Mouse (Mus musculus): Measurements from ENCODE around the gene Rps12-ps3. TPM values are rescaled to one million over a fixed set of nuclear protein-coding genes. Genes with fewer than 3 reads are reported as not detected.

Gene Rps12-ps3
- polyA plus RNA-seq, 1 experiment, result 40.0 TPM

DNA sequence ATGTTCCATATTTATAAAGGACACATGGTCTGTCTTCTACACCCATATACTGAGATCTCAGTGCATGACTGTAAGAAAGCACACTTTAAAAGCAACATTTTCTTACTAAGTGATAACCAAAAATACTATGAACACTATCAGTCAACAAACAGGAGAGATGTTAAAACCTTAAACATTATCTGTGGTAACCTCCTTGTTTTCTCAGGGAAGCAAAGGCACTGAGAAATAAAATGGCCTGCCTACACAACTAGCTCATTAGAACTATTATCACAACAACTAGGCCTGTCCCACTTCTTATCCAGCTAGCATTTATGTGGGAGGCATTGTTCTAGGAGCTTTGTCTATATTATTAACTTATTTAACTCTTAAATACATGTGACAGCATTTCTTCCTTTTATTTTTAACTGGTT lies 8.7 kb downstream of the Rps12-ps3 start:
- H3K36me3 ChIP-seq (replicated peaks; ENCODE audit: low read length), result peaks cover 21% of the 10 kb centered on the region

DNA sequence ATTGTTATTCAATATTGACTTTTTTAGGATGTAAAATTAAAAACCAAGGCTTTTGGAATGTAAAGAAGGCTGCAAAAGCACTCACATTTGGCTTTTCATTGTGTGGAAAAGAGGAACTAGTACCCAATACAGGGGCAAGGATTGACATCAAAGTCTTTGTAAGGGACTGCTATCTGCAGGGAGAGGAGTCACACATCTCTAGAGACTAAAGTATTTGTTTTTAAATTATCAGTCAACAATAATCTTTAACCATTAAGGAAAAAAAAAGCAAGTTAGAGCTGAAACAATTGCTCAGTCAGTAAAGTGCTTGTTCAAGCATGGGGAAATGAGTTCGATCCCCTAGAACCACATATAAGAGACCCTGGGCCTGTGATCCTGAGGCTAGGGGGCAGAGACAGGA lies 14.6 kb downstream of the Rps12-ps3 start:
- Histone ChIP-seq H3K27me3 (replicated peaks) (no peaks in the 10 kb centered on the region), H3K36me3 (replicated peaks; ENCODE audit: low read length) (peaks cover 14% of the 10 kb centered on the region), H3K9me3 (no peaks in the 10 kb centered on the region), H3K4me3 (replicated peaks) (no peak overlapping the region), H3K4me1 (peaks cover 60% of the 10 kb centered on the region)
- no peak for TF ChIP-seq GATA1 (IDR thresholded peaks at IDR 0.05; ENCODE audit: borderline replicate concordance, low read length)
- TF ChIP-seq FLI1 (IDR thresholded peaks at IDR 0.05; ENCODE audit: low read length), result no peak

More for the DNA sequence above, 8.7 kb downstream of the Rps12-ps3 start:
- H3K4me1 ChIP-seq, result peaks cover 43% of the 10 kb centered on the region; the same call in 1 of the 2 replicates
- no peaks in the 10 kb centered on the region for H3K9me3 ChIP-seq
- H3K27me3 ChIP-seq (replicated peaks), result no peaks in the 10 kb centered on the region
- no peak for TF ChIP-seq GATA1 (IDR thresholded peaks at IDR 0.05; ENCODE audit: borderline replicate concordance, low read length)
- TF ChIP-seq FLI1 (IDR thresholded peaks at IDR 0.05; ENCODE audit: low read length), result no peak
- no peak overlapping the region for H3K4me3 ChIP-seq (replicated peaks)

DNA sequence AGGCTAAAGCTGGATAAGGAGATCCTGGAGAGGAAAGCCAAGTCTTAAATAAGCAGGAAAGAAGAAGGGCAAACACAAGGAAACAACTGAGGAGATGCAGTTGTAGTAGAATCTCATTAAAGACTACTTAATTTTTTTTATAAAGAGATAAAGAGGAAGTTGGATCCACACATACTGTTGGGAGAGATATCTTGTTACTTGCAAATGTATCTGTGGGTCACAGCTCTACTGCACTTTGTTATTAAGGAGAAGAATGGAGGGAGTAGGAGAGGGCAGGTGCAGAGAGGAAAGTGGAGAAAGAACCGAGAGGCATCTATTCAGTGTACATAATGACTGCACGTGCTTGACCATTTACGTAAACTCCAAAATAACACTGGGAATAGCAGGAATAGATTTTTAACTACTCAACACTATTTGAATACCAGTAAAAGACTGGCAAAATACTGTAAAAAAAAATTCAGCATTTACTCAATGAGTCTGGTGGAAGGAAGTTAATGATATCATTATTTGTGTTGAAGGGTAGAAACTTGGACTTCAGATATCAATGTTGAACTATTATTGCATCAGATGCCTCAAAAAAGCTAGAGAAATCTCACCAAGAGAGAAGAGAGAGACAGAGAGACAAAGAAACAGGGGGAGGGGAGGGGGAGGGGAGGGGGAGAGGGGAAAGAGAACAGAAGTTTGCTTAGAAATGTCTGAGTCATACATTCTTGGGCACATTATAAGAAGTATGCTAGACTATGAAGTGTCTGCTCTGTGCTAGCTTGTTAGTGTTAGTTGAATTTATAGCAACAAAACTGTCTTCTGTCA lies 16.0 kb downstream of the Rps12-ps3 start:
- peaks cover 59% of the 10 kb centered on the region for H3K4me1 ChIP-seq
- H3K9me3 ChIP-seq, result no peaks in the 10 kb centered on the region
- TF ChIP-seq FLI1 (IDR thresholded peaks at IDR 0.05; ENCODE audit: low read length), result no peak
- peaks cover 13% of the 10 kb centered on the region for H3K36me3 ChIP-seq (replicated peaks; ENCODE audit: low read length)
- H3K4me3 ChIP-seq (replicated peaks), result no peak overlapping the region
- H3K27me3 ChIP-seq (replicated peaks), result no peaks in the 10 kb centered on the region

DNA sequence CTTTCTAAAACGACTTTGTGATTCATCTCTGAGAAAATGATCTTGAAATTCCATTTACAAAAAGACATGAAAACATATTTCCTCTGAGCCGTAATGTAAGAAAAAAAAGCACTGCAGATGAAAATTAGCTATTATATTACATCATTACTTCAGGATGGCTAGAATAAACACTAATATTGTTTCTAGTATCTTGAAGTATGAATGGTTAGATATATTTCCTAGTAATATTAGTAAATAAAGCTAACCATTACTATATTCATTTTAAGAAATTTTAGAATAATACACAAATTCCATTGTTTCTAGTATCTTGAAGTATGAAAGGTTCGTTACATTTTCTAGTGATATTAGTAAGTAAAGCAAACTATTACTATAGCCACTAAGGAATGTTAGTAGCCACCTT lies 17.8 kb downstream of the Rps12-ps3 start:
- no peak overlapping the region for H3K4me3 ChIP-seq (replicated peaks)
- no peak for TF ChIP-seq FLI1 (IDR thresholded peaks at IDR 0.05; ENCODE audit: low read length)
- no peak for TF ChIP-seq GATA1 (IDR thresholded peaks at IDR 0.05; ENCODE audit: borderline replicate concordance, low read length)
- H3K36me3 ChIP-seq (replicated peaks; ENCODE audit: low read length), result peaks cover 10% of the 10 kb centered on the region
- H3K9me3 ChIP-seq, result no peaks in the 10 kb centered on the region
- no peaks in the 10 kb centered on the region for H3K27me3 ChIP-seq (replicated peaks)
- H3K4me1 ChIP-seq, result peaks cover 69% of the 10 kb centered on the region

DNA sequence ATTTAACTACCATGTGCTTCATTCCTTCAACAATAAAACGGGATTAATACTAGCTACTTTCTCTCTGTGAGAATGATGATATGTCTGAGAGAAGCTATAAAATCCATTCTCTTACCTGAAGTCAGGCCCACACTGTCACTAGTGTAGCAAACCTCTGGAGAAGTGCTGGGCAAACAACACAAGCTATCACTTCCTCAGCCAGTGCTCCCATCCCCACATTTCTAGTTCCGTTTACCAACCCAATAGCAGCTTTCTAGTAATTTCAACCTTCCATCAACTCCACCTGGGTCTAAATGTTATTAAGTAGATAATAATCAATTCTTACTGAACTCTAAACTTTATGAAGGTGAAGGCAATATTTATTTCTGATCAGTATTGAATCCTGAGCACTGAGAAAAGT lies 20.9 kb downstream of the Rps12-ps3 start:
- Histone ChIP-seq H3K9me3 (no peaks in the 10 kb centered on the region), H3K4me1 (peaks cover 58% of the 10 kb centered on the region), H3K27me3 (replicated peaks) (no peaks in the 10 kb centered on the region), H3K36me3 (replicated peaks; ENCODE audit: low read length) (peaks cover 2% of the 10 kb centered on the region), H3K4me3 (replicated peaks) (peak overlapping the region; percentile 100)
- TF ChIP-seq GATA1 (IDR thresholded peaks at IDR 0.05; ENCODE audit: borderline replicate concordance, low read length), result no peak
- no peak for TF ChIP-seq FLI1 (IDR thresholded peaks at IDR 0.05; ENCODE audit: low read length)

DNA sequence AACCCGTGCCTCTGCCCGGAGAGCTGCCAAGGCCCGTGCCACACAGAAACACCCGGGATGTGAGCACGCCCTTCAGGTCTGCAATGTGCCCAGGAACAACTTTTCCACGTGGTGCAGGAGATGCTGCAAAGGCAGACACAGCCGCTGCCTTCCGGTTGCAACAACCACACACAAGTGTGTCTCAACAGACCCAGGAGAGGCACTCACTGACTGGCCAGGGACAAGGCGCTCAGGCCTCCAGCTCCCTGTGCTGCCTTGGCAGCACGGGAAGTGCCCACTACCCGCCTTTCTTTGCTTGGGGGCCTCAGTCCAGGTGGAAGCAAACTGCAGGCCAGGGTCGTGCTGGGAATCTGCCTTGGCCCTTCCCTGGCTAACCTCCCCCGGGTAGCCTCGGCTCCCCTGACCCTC lies 22.2 kb downstream of the Rps12-ps3 start:
- peak overlapping the region; percentile 100 for H3K4me3 ChIP-seq (replicated peaks)
- no peaks in the 10 kb centered on the region for H3K27me3 ChIP-seq (replicated peaks)
- no peak for TF ChIP-seq FLI1 (IDR thresholded peaks at IDR 0.05; ENCODE audit: low read length)
- no peak for TF ChIP-seq GATA1 (IDR thresholded peaks at IDR 0.05; ENCODE audit: borderline replicate concordance, low read length)
- peaks cover 46% of the 10 kb centered on the region for H3K4me1 ChIP-seq
- H3K9me3 ChIP-seq, result no peaks in the 10 kb centered on the region
- peaks cover 2% of the 10 kb centered on the region for H3K36me3 ChIP-seq (replicated peaks; ENCODE audit: low read length)

DNA sequence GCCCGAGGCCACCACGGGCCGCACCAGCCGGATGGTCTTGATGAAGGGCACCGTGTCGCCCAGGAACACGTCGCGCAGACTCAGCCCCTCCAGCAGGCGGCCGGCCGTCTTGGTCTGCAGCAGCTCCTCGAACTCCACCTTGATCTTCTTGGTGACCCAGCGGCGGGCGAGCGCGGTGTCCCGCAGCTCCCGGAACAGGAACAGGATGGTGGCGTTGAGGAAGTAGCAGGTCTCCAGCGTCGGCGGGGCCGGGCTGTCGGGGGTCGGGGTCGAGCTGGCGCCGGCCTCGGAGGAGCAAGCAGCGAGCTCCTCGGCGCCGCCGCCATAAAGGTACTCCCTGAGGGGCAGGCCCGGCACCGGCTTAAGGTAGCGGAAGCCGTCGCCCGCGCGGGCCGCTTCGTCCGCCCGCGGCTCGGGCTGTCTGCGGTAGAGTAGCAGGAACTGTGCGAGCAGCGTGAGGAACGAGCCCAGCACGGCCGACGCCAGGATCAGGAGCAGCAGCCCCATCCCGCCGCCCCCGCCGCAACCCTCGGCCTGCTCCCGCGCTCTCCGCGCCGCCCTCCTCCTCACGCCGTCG lies 23.1 kb downstream of the Rps12-ps3 start:
- Histone ChIP-seq H3K4me3 (replicated peaks) (peak overlapping the region; percentile 100), H3K4me1 (peaks cover 45% of the 10 kb centered on the region), H3K36me3 (replicated peaks; ENCODE audit: low read length) (peaks cover 2% of the 10 kb centered on the region), H3K9me3 (no peaks in the 10 kb centered on the region), H3K27me3 (replicated peaks) (no peaks in the 10 kb centered on the region)
- TF ChIP-seq FLI1 (IDR thresholded peaks at IDR 0.05; ENCODE audit: low read length), result no peak
- no peak for TF ChIP-seq GATA1 (IDR thresholded peaks at IDR 0.05; ENCODE audit: borderline replicate concordance, low read length)

DNA sequence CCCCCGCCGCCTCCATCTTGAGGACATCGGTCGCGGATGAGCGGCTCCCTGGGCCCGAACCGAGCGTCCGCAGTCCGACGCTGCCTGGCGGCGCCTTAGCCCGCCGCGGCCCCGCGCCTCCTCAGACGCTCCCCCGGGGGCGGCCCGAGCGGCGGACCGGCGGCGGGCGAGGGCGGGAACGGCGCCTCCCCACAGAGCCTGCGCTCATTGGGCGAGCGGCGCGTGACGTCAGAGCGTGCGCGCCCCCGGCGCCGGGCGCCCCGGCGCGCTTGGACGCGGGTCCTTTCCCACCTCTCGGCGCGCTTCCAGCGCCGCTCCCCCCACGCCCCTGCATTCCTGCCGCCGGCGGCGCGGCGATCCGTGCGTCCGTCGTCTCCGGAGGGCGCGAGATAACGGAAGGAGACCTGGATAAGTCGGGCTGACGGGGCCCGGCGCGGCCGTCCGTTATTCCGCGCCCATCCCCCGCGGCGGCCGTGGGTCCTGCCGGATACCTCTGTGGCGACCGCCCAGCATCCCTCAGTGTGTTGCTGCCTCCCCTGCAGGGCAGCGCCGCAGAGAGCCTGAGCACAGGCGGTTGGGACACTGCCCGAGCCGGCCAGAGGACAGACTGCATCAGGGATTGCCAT lies 23.7 kb downstream of the Rps12-ps3 start, which contains the start of gene Pdzd8:
TSS of gene Pdzd8 (minus strand) at position 123 of the 626 bp plus-strand sequence.
- Histone ChIP-seq H3K4me1 (peaks cover 51% of the 10 kb centered on the region), H3K4me3 (replicated peaks) (peak within 1 kb of the TSS; percentile 100), H3K27me3 (replicated peaks) (no peaks in the 10 kb centered on the region)

DNA sequence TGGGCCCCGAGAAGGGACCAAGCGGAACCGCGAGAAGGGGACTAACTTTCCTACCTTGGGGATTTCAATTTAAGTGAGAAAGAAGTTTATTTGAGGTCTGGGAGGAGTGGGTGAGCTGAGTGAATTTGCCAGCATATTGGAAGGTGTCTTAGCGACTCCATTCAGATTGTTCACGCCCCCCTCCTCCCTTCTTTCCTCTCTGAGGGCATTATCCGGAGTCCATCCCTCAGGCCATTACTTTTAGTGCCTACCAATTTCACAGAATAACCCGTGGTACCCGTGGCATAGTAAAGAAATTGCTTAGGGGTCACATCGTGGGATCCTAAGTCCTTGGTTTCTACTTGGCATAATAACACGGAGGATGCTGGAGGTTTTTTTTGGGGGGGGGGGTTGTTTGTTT lies 24.2 kb downstream of the Rps12-ps3 start:
- peaks cover 50% of the 10 kb centered on the region for H3K4me1 ChIP-seq
- H3K9me3 ChIP-seq, result no peaks in the 10 kb centered on the region
- peak overlapping the region; percentile 100 for H3K4me3 ChIP-seq (replicated peaks)
- H3K36me3 ChIP-seq (replicated peaks; ENCODE audit: low read length), result no peaks in the 10 kb centered on the region
- TF ChIP-seq GATA1 (IDR thresholded peaks at IDR 0.05; ENCODE audit: borderline replicate concordance, low read length) (no peak), FLI1 (IDR thresholded peaks at IDR 0.05; ENCODE audit: low read length) (no peak)
- H3K27me3 ChIP-seq (replicated peaks), result no peaks in the 10 kb centered on the region

More for the DNA sequence above, 23.7 kb downstream of the Rps12-ps3 start, which contains the start of gene Pdzd8:
- H3K9me3 ChIP-seq, result no peaks in the 10 kb centered on the region
- H3K36me3 ChIP-seq (replicated peaks; ENCODE audit: low read length), result peaks cover 2% of the 10 kb centered on the region
- TF ChIP-seq FLI1 (IDR thresholded peaks at IDR 0.05; ENCODE audit: low read length), result no peak
- no peak for TF ChIP-seq GATA1 (IDR thresholded peaks at IDR 0.05; ENCODE audit: borderline replicate concordance, low read length)

All from megakaryocyte, embryonic 14.5 days (primary cell).